Mouse (Mus musculus): ENCODE measurements around the gene Dmrta1.
"Not testable (repeated sequence)": the region's sequence is repeated elsewhere in the genome, so short reads cannot be mapped to it uniquely, and the experiment has no call there.

Gene Dmrta1

GRCm38 (mm10) chr4:89679195-89679594 lies at the start of gene Dmrta1:
Gene Dmrta1, plus strand, starts transcription at chr4:89679436.
- DNase-seq: no peak

GRCm38 (mm10) chr4:89630374-89631079 lies 48.7 kb upstream of the Dmrta1 start:
- DNase-seq: no peak

GRCm38 (mm10) chr4:89631560-89631959 lies 47.7 kb upstream of the Dmrta1 start:
- DNase-seq: no peak

DNA sequence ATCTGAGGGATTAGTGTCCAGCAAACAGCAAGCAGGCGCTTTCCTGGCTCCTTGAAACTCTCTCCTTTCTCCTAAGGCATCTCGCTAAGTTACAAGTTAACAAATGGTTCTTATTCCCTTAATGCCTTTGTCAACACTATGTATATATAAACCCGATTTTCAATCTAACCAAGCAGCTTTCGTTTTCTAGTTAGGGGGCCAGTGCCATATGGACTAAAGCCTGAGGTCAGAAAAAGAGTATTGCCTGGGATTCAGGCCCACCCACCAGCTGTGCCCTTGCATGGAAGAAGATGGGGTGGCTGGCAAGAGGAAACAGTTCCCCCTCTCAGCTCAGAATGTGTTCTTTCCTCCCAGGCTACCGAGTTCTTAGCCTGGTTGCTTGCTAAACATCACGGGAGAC lies 40.6 kb upstream of the Dmrta1 start:
- DNase-seq: no peak

DNA sequence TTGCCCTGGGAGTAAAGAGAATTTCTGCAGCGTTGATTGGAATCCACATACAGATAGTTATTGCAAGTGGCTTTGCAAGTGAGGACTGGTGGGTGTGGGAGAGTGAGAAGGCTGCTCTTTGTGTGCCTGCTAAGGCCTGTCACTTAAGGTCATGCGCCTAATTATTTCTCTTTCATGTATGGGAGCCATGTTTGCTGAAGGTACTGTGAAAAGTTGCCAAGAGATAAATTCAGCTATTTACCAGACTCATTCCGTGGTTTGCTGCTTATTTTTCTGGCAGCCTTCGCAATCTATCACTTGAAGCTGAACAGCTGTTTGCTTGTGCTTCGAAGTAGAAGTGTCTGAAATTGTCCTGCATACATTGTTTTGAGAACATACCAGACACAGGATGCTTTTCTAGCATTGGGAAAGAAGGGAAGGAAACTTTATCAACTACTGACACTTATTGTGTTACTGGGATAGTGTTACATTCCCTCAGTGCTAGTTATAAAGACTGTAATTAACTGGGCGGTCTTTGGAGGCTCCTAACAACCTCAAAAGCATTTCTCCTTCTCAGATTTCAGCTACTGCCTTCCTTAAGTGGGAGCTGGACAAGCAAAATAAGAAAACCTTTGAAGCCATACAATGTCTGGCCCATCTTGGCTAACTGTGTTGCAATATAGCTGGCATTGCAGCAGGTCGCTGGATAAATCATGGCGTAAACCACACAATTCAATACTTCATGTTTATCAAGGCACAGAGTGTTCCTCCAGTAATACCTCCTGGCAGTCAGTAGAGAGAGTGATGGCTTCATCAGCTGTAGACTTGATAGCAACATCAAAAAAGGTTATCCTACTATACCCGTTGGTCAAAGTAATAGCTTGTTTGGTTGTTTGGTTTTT lies 34.8 kb upstream of the Dmrta1 start:
- DNase-seq: no peak

DNA sequence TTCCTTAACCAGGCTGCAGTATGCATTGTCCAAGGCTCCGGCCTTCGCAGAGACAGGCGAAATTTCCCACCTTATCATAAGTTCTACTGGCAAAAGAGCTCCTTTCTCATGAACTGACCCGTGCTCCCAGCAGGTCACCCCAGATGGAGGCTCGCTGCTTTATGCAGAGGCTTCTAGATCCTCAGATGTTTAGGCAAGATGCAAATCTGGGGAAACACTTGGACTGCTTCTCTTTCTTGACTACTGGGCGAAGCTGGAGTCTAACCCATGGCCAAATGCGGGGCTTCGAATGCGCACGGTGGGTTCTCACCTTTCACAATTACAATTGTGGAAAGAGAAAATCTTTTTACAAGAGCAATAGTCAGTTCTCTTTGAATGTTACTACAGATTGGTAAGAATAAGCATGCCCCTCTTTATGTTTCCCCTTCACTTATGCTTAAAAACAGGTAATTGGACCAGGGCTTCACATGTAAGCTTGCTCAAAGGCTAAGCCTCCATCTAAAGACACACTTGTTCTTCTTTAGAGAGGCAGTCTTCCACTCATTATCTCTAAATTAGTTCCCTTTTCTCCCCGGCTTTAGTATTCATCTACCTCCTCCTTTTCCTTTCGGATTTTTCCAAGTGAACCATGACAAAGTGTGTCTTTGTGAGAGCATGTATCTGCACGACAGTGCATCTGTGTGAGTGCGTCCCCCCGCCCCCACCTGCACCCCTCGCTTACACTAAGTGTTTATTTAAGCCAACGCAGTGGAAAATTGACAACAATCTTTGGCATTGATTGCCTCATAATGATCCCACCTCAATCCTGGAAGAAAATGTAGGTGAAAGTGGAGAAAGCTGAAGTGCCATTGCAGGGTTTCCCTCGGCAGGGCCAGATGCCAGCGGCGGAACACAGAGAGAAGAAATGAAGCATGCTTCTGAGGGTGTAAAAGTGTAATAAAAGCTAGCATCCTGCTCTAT lies 28.6 kb upstream of the Dmrta1 start:
- no peak for DNase-seq

- DNase-seq: no peak
Observed at GRCm38 (mm10) chr4:89651312-89651686, 27.9 kb upstream of the Dmrta1 start.

GRCm38 (mm10) chr4:89651779-89652178 lies 27.5 kb upstream of the Dmrta1 start:
- no peak for DNase-seq

DNA sequence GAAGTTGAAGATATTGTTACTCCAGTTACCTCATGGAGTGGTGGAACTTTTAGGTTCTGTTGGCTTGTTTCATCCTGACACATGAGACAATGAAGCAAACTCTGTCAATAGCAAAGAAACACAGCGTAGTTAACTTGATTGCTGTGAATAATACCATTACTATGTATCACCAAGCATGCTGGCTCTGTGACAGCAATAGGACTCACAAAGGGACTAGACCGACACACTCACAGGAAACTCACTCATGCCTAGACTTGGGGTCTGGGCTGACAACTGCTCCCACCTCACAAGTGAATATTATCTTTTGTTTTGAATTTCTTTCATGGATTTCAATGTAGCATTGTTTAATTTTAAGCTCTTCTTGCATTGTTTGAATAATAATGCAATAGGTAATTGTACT lies 15.8 kb upstream of the Dmrta1 start:
- no peak for DNase-seq

DNA sequence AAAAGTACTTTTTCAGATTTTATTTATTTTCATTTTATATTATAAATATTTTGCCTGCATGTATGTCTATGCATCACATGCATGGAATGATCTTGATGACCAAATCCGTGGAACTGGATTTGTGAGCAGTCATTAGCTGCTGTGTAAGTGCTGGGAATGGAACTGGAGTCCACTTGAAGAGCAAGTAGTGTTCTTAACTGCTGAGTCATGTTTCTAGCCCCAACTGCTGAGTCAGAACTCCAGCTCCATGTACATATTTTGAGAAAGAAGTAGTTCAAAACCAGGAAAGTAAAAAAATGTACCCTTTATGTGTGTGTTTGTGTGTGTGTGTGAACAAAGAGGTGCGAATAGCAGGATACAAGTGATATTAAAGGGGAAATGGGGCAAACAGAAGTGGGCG lies 4.5 kb upstream of the Dmrta1 start:
- DNase-seq: no peak

DNA sequence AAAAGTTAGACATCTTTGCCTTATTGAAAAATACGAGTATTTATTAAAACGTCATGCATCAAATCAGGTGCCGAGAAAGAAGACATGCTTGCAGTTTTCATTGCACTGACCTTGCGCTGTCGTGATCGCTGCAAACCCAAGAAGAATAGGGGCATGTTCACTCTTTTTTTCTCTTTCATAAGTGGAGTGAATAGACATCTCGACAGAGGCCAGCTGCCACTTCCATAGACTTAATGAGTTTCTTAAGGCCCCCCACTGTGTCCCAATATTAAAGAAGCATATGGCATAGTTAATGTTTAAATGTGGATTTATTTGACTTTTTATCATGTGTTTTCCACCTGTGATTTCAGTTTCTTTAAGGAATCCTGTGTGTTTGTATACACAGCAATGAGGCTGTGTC lies 1.3 kb upstream of the Dmrta1 start:
- DNase-seq: no peak

DNA sequence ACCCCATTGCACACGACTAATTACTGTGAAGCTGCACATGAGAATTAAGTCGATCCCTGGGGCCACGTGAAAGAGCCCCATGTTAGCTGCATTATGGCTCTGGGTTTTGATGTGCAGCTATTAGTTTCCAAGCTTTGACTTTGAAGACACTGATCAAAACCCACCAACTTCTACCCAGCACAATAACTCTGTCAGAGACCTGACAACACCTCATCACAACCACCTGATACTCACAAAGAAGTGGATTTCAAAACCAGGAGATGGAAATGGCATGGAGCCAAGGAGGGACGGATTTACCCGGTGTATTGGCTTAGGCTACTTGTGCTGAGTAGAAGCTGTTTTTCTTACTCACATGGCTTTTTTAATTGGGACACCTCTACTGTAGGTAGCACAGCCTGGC lies 523 bp upstream of the Dmrta1 start:
- DNase-seq: no peak

DNA sequence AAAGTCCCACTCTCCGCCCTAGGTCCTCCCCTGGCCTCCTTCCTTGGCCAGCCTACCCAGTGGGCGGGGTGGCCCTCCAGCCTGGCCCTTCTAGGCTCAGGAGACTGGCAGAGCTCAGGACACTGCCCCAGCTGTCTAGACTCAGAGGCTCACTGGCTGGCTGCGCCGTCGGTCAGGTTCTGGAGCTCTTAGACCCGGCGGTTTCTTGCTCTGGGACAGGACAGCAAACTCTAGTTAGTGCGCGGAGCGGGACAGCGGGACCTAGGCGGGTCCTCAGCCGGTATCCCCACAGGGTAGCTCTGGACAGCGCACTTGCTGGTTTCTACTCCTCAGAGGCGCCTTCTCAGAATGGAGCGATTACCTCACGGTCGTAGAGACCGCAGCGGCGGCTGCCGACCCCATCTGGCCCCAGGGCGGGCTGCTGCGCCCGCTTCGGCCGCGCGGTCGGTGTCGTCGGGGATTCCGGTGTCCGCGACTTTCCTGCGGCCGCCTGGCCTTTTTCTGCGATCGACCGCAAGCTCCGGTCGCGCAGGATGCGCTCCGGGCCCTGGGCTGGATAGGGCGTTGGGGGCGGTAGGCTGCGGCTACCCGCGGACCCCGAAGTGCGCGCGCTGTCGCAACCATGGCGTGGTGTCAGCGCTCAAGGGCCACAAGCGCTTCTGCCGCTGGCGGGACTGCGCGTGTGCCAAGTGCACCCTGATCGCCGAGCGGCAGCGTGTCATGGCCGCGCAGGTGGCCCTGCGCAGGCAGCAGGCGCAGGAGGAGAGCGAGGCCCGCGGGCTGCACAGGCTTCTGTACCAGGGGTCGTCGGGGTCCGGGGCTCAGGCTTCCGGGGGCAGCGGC lies 8.9 kb downstream of the Dmrta1 start:
- DNase-seq: no peak

GRCm38 (mm10) chr4:89688804-89689497 lies 9.7 kb downstream of the Dmrta1 start:
- DNase-seq: no peak

- no peak for DNase-seq
Observed at GRCm38 (mm10) chr4:89691936-89692335, 12.7 kb downstream of the Dmrta1 start.

DNA sequence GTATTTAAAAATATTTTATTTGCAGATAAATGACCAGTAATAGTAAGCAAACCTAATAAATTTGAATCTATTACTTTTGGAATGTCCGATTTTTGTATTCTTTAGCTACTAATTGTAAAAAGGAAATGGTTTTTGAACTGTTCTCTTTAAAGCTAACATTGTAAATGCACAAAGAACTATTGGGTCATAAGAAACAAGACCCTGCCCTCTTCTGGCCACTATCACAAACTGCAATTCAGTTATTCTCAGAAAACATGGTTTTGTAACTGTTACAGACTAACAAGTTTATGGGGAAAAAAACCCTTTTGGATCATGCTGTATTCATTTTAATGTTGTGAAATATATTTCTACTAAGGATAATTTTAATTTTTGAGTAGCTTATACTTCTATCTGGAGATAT lies 13.5 kb downstream of the Dmrta1 start:
- no peak for DNase-seq

DNA sequence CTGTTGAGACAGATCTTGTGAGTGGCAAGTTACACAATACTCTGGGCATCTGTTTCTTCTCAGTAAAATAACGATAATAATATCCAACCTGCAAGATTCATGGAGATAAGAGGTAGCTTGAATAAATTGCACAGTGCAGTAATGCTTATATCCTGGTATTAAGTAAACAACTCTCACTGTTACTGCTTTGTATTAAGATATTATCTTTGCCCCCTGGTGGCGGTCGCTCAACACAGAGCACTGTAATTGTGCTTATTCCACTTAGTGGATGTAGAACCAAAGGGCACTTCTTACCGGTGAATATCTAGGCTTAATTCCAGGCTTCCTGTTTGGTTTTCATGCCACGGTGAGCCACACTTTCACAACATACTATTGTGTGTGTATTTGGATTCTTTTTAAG lies 16.4 kb downstream of the Dmrta1 start:
- no peak for DNase-seq

DNA sequence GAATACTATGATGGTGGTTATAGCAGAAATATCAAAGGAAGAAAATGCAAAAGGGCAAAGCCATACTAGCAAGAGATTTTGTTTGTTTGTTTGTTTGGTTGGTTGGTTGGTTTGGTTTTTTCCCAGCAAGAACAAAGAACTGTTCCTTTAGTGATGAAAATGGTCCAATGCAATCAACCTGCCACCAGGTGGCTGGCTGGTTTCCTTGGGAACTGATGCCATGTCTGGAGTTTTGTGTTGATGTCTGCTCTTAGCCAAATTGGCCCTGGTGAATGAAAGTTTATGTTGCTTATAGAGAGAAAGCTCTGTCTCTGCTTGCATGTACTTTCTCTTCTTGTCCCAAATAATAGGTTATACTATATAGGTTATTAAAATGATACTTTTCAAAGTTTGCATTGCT lies 18.7 kb downstream of the Dmrta1 start:
- DNase-seq: no peak

DNA sequence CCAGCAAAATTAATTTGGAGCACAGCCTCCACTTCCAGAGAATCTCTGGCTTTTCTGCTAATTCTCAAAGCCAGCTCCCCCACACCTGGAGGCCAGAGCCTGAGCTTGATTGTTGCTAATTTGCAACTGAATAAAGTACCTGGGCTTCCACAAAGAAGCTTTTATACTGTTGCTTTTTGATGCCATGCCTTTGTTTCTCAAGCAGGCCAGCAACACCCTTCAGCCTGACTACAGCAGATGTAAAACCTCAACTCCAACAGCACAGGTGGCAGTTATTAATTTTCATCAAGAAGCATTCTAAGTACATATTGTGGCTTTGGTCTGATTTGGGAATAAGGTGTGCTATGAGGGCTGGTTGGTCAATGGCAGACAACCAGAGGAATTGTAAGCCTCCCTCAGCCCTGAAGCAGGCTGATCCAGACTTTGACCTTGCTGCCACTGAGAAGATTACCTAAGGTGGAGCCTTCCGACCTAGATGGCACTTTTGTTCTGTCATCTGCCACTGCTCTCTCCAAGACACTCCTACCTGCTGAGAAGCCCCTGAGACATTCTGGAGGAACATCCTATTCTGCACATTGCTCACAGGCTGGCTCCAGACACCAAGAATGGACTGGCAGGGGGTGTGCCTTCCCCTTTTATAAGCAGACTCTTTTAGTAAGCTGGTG lies 44.4 kb downstream of the Dmrta1 start:
- DNase-seq: not testable (repeated sequence)

Data from cerebellum, adult 9-11 months (tissue).